Mouse (Mus musculus) intestine, embryonic 15.5 days (tissue): ENCODE results near the gene Eef1akmt3. TPM values are rescaled to one million over a fixed set of nuclear protein-coding genes. Genes with fewer than 3 reads are reported as not detected.
"Not testable (repeated sequence)": the region's sequence is repeated elsewhere in the genome, so short reads cannot be mapped to it uniquely, and the experiment has no call there.

Experiments used
- ATAC-seq: fragments of 200-750 bp; cut with Nextera tagmentation; 2 replicates; pipeline ENCODE4 v1.8.0; 2017; ENCODE audit warnings: moderate TSS enrichment, moderate library complexity
- H3K27ac ChIP-seq: fragments of 300-500 bp; sonication (generic); 2 replicates; pipeline ENCODE4 v1.5.1; 2015; ENCODE audit warnings: mild to moderate bottlenecking, inconsistent platforms
- H3K27me3 ChIP-seq: fragments of 300-500 bp; sonication (generic); replicated peaks from 2 replicates; pipeline ENCODE4 v1.6.1; 2015; ENCODE audit warnings: inconsistent platforms
- H3K36me3 ChIP-seq: fragments of 300-500 bp; sonication (generic); 2 replicates; pipeline ENCODE4 v1.6.1; 2015; ENCODE audit warnings: inconsistent platforms
- H3K4me1 ChIP-seq: fragments of 300-500 bp; sonication (generic); replicated peaks from 2 replicates; pipeline ENCODE4 v1.6.1; 2015; ENCODE audit warnings: inconsistent platforms
- H3K4me2 ChIP-seq: fragments of 300-500 bp; sonication (generic); replicated peaks from 2 replicates; pipeline ENCODE4 v1.6.1; 2015; ENCODE audit warnings: mild to moderate bottlenecking, inconsistent platforms
- H3K4me3 ChIP-seq: fragments of 300-500 bp; sonication (generic); replicated peaks from 2 replicates; pipeline ENCODE4 v1.5.1; 2015; ENCODE audit warnings: inconsistent platforms
- H3K9ac ChIP-seq: fragments of 300-500 bp; sonication (generic); 2 replicates; pipeline ENCODE4 v1.6.1; 2015; ENCODE audit warnings: inconsistent platforms
- H3K9me3 ChIP-seq: fragments of 300-500 bp; sonication (generic); 2 replicates; pipeline ENCODE4 v1.6.1; 2016; ENCODE audit warnings: inconsistent platforms
- WGBS: fragments of 180-500 bp; shearing (Covaris S2); methylation state at CpG from one replicate; pipeline ENCODE4 v1.1.7; 2015; 5-methylcytosine and 5-hydroxymethylcytosine counted together
- polyA plus RNA-seq: library from polyadenylated mRNA; unstranded; fragments of >200 nt; fragmentation: Nextera tagmentation; extraction: Ambion mirVana; gene quantifications from 2 replicates; pipeline ENCODE4 v1.2.1, GENCODE M21; 2015

The Eef1akmt3 gene
- polyA plus RNA-seq, 1 experiment from 2014 or later, result 0.40 TPM

DNA sequence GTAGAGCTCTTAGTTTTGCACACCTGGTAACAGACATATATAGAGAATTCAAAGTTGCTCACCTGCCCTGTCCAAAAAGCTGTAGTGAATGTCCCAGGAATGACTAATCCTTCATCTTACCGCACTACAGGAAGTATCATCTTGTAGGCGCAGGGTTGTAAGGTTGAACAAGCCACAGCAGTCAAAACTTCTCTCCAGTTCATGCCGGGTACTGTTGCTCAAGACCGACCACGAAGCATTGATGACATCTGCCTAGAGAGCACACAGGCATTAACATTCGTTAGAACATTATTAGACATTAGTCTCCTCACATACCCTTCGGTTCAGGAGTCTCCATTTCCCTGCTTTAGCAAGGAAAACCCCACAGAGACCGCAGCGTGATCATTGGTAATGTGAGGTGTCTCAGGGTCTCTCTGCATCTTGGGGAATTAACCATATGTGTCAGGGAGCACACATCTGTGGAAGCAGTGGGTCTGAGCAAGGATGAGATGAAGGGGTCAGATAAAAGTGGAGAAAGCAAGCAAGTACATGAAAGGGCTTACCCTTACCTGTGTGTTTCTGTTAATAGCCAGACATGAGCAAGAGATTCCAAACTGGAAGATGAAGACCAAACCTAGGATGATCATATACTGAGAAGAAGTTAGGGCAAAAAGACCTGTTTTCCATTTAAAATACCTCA is 27.2 kb upstream of the Eef1akmt3 start:
- no peak for ATAC-seq
- 71% methylated on average over 9 of the region's 9 CpGs for WGBS
- Histone ChIP-seq H3K4me2 (peak overlapping the region; percentile 85), H3K27me3 (no peaks in the 10 kb centered on the region), H3K27ac (peak overlapping the region; percentile 78), H3K4me1 (peaks cover 33% of the 10 kb centered on the region), H3K4me3 (peak overlapping the region; percentile 50), H3K36me3 (peaks cover 30% of the 10 kb centered on the region), H3K9ac (peak overlapping the region; percentile 64), H3K9me3 (no peaks in the 10 kb centered on the region)

GRCm38 (mm10) chr10:127066519-127067018 is 25.3 kb upstream of the Eef1akmt3 start:
- H3K4me2 ChIP-seq, result no peak overlapping the region
- H3K4me3 ChIP-seq, result no peak overlapping the region
- H3K9me3 ChIP-seq, result no peaks in the 10 kb centered on the region
- H3K27me3 ChIP-seq, result no peaks in the 10 kb centered on the region
- H3K4me1 ChIP-seq, result peaks cover 39% of the 10 kb centered on the region
- WGBS, result 88% methylated on average over 14 of the region's 14 CpGs
- peaks cover 30% of the 10 kb centered on the region for H3K36me3 ChIP-seq
- H3K27ac ChIP-seq, result peak overlapping the region; percentile 24; the same call in 1 of the 2 replicates
- no peak overlapping the region for H3K9ac ChIP-seq
- no peak for ATAC-seq

DNA sequence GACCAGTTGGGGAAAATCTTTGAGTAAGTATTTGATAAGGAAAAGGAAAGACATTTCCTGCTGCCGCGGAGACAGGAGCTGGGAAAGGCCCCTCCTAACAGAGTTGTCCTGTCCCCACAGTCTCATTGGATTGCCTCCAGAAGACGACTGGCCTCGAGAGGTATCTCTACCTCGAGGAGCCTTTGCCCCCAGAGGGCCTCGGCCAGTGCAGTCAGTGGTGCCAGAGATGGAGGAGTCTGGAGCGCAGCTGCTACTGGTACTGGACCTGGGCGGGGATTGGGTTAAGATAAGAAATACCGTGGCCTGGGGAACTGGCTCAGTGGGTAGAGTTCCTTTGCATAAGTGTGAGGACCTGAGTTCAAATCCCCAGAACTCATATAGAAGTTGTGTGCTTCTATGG is 24.7 kb upstream of the Eef1akmt3 start:
- Histone ChIP-seq H3K4me1 (peaks cover 35% of the 10 kb centered on the region), H3K9me3 (no peaks in the 10 kb centered on the region), H3K27me3 (no peaks in the 10 kb centered on the region), H3K4me2 (no peak overlapping the region), H3K4me3 (no peak overlapping the region), H3K36me3 (peaks cover 30% of the 10 kb centered on the region), H3K9ac (no peak overlapping the region), H3K27ac (0 out of 2 replicates have a peak overlapping the region, but pooled peaks have one; percentile 5)
- no peak for ATAC-seq
- WGBS, result 75% methylated on average over 9 of the region's 9 CpGs

DNA sequence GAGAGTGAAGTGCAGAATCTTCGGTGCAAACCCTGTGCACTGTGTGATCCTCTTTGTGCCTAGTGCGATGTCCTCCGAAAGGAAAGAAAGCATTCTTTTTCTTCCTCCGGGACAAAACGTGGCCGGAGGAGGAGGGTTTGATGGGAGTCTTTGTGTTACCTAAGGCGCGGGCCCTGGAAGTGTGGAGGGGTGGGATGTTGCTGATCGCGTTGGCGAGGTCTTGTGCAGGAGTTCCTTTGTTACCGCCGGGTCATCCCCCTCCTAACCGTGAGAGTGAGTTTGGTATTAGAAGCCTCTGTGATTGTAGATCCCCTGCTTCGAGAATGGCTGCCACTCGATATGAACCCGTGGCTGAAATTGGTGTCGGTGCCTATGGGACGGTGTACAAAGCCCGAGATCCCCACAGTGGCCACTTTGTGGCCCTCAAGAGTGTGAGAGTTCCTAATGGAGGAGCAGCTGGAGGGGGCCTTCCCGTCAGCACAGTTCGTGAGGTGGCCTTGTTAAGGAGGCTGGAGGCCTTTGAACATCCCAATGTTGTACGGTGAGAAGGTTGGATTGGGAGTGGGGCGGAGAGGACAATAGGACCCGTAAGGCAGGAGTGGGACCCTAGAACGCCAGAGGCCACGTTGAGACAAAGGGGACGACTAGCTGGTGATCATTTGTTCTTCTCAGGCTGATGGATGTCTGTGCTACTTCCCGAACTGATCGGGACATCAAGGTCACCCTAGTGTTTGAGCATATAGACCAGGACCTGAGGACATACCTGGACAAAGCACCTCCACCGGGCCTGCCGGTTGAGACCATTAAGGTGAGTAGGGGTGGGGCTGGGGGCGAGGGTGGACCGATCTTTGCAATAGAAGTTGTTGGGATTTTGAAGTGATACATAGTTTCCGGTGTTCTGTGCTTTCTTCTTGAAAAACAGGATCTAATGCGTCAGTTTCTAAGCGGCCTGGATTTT is 22.9 kb upstream of the Eef1akmt3 start:
- H3K9me3 ChIP-seq, result no peaks in the 10 kb centered on the region
- H3K4me2 ChIP-seq, result peak overlapping the region; percentile 73
- 10% methylated on average over 37 of the region's 37 CpGs for WGBS
- no peak for ATAC-seq
- H3K27me3 ChIP-seq, result no peaks in the 10 kb centered on the region
- peak overlapping the region; percentile 81 for H3K9ac ChIP-seq
- peak overlapping the region; percentile 76 for H3K27ac ChIP-seq
- H3K4me1 ChIP-seq, result peaks cover 38% of the 10 kb centered on the region
- H3K36me3 ChIP-seq, result peaks cover 30% of the 10 kb centered on the region
- peak overlapping the region; percentile 65 for H3K4me3 ChIP-seq

GRCm38 (mm10) chr10:127063239-127063872 is 22.0 kb upstream of the Eef1akmt3 start, which contains the start of gene Cdk4:
Gene Cdk4 (plus strand): TSS chr10:127063534.
- Histone ChIP-seq H3K4me2 (peak within 1 kb of the TSS; percentile 73), H3K27ac (peak within 1 kb of the TSS; percentile 76), H3K27me3 (no peaks in the 10 kb centered on the region), H3K4me1 (peaks cover 38% of the 10 kb centered on the region), H3K36me3 (peaks cover 30% of the 10 kb centered on the region), H3K9me3 (no peaks in the 10 kb centered on the region), H3K4me3 (peak within 1 kb of the TSS; percentile 65), H3K9ac (peak within 1 kb of the TSS; percentile 81)
- under 1% methylated on average over 45 of the region's 46 CpGs for WGBS
- peak; percentile 91 for ATAC-seq

- H3K36me3 ChIP-seq, result peaks cover 25% of the 10 kb centered on the region
- H3K27ac ChIP-seq, result no peak overlapping the region
- peaks cover 41% of the 10 kb centered on the region for H3K4me1 ChIP-seq
- WGBS, result 68% methylated on average over 5 of the region's 5 CpGs
- no peaks in the 10 kb centered on the region for H3K27me3 ChIP-seq
- no peak overlapping the region for H3K4me3 ChIP-seq
- H3K9me3 ChIP-seq, result no peaks in the 10 kb centered on the region
- ATAC-seq, result no peak
- H3K9ac ChIP-seq, result no peak overlapping the region
- no peak overlapping the region for H3K4me2 ChIP-seq
These were observed 21.2 kb upstream of the Eef1akmt3 start for GRCm38 (mm10) chr10:127062503-127062902.

- not testable (repeated sequence) for ATAC-seq
- 83% methylated on average over 4 of the region's 4 CpGs for WGBS
- peaks cover 41% of the 10 kb centered on the region for H3K4me1 ChIP-seq
These were observed 20.8 kb upstream of the Eef1akmt3 start for GRCm38 (mm10) chr10:127062101-127062500.

DNA sequence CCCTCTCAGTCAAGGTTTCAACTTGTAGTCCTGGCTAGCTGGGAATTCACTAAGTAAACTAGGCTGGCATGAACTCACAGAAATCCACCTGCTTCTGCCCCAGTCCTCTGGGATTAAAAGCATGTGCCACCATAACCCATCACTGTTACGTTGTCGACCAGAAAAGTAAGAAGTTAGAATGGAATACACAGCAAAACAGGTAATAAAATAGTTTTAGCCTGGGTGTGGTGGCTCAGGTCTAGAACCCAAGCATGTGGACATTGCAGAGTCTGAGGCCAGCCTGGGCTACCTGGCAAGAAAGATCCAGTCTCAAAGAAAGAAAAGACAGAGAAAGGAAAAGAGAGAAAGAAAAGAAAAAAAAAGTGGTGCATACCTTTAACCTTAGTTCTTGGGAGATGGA is 20.2 kb upstream of the Eef1akmt3 start:
- Histone ChIP-seq H3K4me3 (no peak overlapping the region), H3K9me3 (no peaks in the 10 kb centered on the region), H3K27ac (no peak overlapping the region), H3K4me1 (peaks cover 36% of the 10 kb centered on the region), H3K27me3 (no peaks in the 10 kb centered on the region), H3K36me3 (peaks cover 21% of the 10 kb centered on the region), H3K9ac (no peak overlapping the region), H3K4me2 (no peak overlapping the region)
- ATAC-seq, result no peak
- 70% methylated on average over 2 of the region's 2 CpGs for WGBS

More at GRCm38 (mm10) chr10:127062101-127062500, 20.8 kb upstream of the Eef1akmt3 start:
- H3K9me3 ChIP-seq, H3K27ac ChIP-seq, H3K4me2 ChIP-seq, H3K9ac ChIP-seq, H3K27me3 ChIP-seq, H3K4me3 ChIP-seq: not testable (repeated sequence)
- H3K36me3 ChIP-seq, result peaks cover 25% of the 10 kb centered on the region

DNA sequence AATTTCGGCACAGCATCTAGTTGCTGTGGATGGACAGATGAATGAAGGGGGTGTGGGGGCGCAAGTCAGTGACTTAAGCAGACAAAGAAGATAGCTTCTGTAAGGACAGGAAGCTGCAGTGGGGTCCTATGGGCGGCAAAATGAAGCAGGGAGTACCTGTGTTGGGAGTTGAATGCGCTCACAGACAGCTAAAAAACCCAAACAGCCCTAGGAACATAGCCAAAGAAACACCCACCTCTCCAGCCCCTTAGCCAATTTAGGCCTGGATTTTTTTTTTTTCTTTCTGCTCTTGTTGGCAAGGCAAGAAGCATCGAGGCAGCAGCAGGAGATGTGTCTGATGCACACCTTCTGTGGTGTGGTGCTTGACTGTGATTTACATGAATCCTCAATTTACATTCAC is 19.8 kb upstream of the Eef1akmt3 start:
- peak overlapping the region; percentile 94; the same call in 1 of the 2 replicates for H3K4me2 ChIP-seq
- no peaks in the 10 kb centered on the region for H3K27me3 ChIP-seq
- ATAC-seq, result no peak
- peaks cover 17% of the 10 kb centered on the region for H3K36me3 ChIP-seq
- WGBS, result 59% methylated on average over 5 of the region's 5 CpGs
- no peak overlapping the region for H3K27ac ChIP-seq
- no peak overlapping the region for H3K9ac ChIP-seq
- no peaks in the 10 kb centered on the region for H3K9me3 ChIP-seq
- H3K4me3 ChIP-seq, result no peak overlapping the region
- H3K4me1 ChIP-seq, result peaks cover 35% of the 10 kb centered on the region

DNA sequence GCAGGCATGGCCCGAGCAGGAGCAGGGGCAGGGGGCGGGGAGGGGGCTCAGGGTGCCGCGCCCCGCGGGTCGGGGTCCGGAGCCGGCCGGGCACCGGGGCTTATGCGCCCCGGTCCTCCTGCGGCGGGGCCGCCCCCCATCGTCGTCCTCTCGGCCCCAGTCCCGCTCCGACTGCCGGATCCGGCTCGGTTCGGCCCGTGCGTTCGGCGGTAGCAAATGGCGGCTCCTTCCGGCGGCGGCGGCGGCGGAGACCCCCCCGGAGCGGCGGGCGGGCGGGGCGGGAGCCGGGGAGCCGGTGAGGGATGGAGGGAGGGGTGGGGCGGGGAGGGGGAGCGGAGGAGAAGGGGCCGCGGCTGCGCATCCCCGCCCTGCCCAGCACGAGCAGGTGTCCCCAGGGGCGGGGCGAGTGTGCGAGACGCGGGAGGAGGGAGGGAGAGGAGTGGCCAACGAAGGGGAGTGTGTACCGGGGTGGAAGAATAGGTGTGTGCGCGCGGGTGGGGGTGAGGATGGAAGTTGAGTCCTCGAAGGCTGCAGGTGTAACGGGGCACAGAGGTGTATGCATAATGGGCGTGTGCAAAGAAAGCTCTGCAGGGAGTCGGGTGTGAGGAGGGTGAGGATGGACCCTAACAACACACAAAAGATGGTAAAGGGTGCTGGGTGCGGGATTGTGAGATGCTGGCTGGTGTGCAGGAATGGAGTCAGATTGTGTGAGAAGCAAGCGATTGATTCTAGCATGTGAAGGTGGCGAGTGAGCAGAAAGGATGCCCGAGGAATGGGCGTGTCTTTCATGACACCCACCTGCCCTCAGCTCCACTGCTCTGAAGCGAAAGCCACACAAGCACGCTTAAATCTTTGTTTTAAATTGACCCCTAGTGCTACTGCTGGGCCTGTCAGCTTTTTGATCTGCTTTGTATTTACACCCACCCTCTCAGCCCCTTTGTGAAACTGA is 18.9 kb upstream of the Eef1akmt3 start, which contains the start of gene March9:
TSS of gene March9 (minus strand) at position 217 of the 949 bp plus-strand sequence.
- 1% methylated on average over 50 of the region's 72 CpGs for WGBS
- Histone ChIP-seq H3K27me3 (no peaks in the 10 kb centered on the region), H3K4me3 (peak within 1 kb of the TSS; percentile 82), H3K4me1 (peaks cover 34% of the 10 kb centered on the region), H3K9me3 (no peaks in the 10 kb centered on the region), H3K4me2 (peak within 1 kb of the TSS; percentile 94), H3K27ac (peak within 1 kb of the TSS; percentile 48; the same call in 1 of the 2 replicates), H3K36me3 (peaks cover 8% of the 10 kb centered on the region), H3K9ac (peak within 1 kb of the TSS; percentile 78)
- peak; percentile 59 for ATAC-seq
